Mouse (Mus musculus) cerebellum, adult 2 months (tissue): ENCODE results near the gene Tigd3.

ENCODE experiments used
- CTCF ChIP-seq: fragments of 200-500 bp; IDR thresholded peaks from 2 replicates; pipeline ENCODE4 v1.5.1; 2011; ENCODE audit warnings: low read depth, mild to moderate bottlenecking, control low read depth, low read length, moderate library complexity, borderline replicate concordance; ENCODE audit not compliant: insufficient read depth
- POLR2A ChIP-seq: fragments of 200-500 bp; IDR thresholded peaks from 2 replicates; pipeline ENCODE4 v1.6.1; 2011; ENCODE audit warnings: low read length, control low read depth, borderline replicate concordance; ENCODE audit not compliant: insufficient read depth

DNA sequence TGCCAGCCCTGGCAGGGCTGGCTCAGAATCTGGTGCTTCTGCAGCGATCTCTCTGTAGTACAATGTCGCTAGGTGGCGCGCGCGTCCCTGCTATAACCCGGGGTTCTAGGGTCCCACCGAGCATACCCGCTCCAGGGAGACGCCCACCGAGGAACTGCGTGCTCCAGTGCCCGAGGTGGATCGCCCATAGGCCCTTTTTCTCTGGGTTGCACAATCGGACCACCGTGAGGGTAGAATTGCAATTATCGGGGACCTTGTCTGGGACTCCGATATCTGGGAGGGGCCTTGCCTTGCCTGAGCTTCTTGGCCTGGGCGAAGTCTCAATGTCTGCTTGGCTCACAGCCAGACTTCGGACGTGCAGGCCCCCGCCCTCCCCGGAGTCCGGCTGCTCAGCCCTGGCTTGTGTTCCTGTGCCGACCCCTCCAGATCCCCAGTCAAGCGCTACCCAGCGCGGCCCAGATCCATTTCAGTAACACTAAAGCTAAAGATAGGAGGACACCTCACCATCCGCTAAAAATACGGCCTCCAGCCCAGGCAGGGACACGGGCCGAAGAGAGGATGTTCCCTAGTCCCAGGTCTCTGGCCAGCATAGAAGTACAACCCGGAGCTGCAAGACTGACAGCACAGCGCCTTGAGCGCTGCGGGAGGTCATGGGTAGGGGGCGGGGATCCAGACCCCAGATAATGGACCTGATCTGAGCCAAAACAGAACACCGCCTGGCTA is 30.2 kb upstream of the Tigd3 start:
- 0 out of 2 replicates have a peak, but pooled peaks have one; percentile 3 for TF ChIP-seq POLR2A
- peak; percentile 79 for TF ChIP-seq CTCF
